Mouse (Mus musculus) hindbrain, embryonic 16.5 days (tissue): ENCODE measurements around the gene Reep1. TPM values are rescaled to one million over a fixed set of nuclear protein-coding genes. Genes with fewer than 3 reads are reported as not detected.

ENCODE experiments used
- ATAC-seq: fragments of 200-750 bp; cut with Nextera tagmentation; 2 replicates; pipeline ENCODE4 v1.8.0; 2017; ENCODE audit warnings: moderate TSS enrichment, moderate library complexity
- H3K27ac ChIP-seq: fragments of 300-500 bp; sonication (generic); 2 replicates; pipeline ENCODE4 v1.5.1; 2014; ENCODE audit warnings: low read depth, mild to moderate bottlenecking, control low read depth, low read length, moderate library complexity
- H3K27me3 ChIP-seq: fragments of 300-500 bp; sonication (generic); replicated peaks from 2 replicates; pipeline ENCODE4 v1.6.1; 2014; ENCODE audit warnings: low read length; ENCODE audit not compliant: control insufficient read depth, insufficient read depth
- H3K36me3 ChIP-seq: fragments of 300-500 bp; sonication (generic); 2 replicates; pipeline ENCODE4 v1.6.1; 2014; ENCODE audit warnings: mild to moderate bottlenecking, low read length, moderate library complexity, mixed read lengths; ENCODE audit not compliant: control insufficient read depth, insufficient read depth
- H3K4me1 ChIP-seq: fragments of 300-500 bp; sonication (generic); 2 replicates; pipeline ENCODE4 v1.6.1; 2014; ENCODE audit warnings: low read depth, low read length; ENCODE audit not compliant: control insufficient read depth, insufficient read depth
- H3K4me2 ChIP-seq: fragments of 300-500 bp; sonication (generic); 2 replicates; pipeline ENCODE4 v1.6.1; 2014; ENCODE audit warnings: mild to moderate bottlenecking, low read length, control low read depth, moderate library complexity
- H3K4me3 ChIP-seq: fragments of 300-500 bp; sonication (generic); 2 replicates; pipeline ENCODE4 v1.5.1; 2014; ENCODE audit warnings: mild to moderate bottlenecking, low read length, control low read depth, moderate library complexity
- H3K9ac ChIP-seq: fragments of 300-500 bp; sonication (generic); 2 replicates; pipeline ENCODE4 v1.6.1; 2014; ENCODE audit warnings: low read depth, mild to moderate bottlenecking, control low read depth, low read length, moderate library complexity
- H3K9me3 ChIP-seq: fragments of 300-500 bp; sonication (generic); 2 replicates; pipeline ENCODE4 v1.6.1; 2014; ENCODE audit warnings: mild to moderate bottlenecking, low read length, moderate library complexity; ENCODE audit not compliant: control insufficient read depth
- WGBS: fragments of 180-500 bp; shearing (Covaris S2); extraction: QIAGEN DNeasy Blood & Tissue Kit; methylation state at CpG from one replicate; pipeline ENCODE4 v1.1.7; 2014; 5-methylcytosine and 5-hydroxymethylcytosine counted together
- polyA plus RNA-seq: library from polyadenylated mRNA; unstranded; fragments of >200 nt; fragmentation: Nextera tagmentation; extraction: Ambion mirVana; gene quantifications from 2 replicates; pipeline ENCODE4 v1.2.1, GENCODE M21; 2015

The Reep1 gene
- polyA plus RNA-seq, 1 experiment from 2014 or later, result 304 TPM

GRCm38 (mm10) chr6:71728306-71728705 is 20.9 kb downstream of the Reep1 start:
- H3K4me1 ChIP-seq, result 0 out of 2 replicates have a peak, but pooled peaks cover 3% of the 10 kb centered on the region
- ATAC-seq, result no peak
- no peaks in the 10 kb centered on the region for H3K9me3 ChIP-seq
- no peaks in the 10 kb centered on the region for H3K36me3 ChIP-seq
- H3K27ac ChIP-seq, result no peak overlapping the region
- no peaks in the 10 kb centered on the region for H3K27me3 ChIP-seq
- H3K4me3 ChIP-seq, result no peak overlapping the region
- no peak overlapping the region for H3K4me2 ChIP-seq
- no peak overlapping the region for H3K9ac ChIP-seq
- 79% methylated on average over 3 of the region's 3 CpGs for WGBS

GRCm38 (mm10) chr6:71734910-71735599 is 27.7 kb downstream of the Reep1 start:
- no peak for ATAC-seq
- H3K27me3 ChIP-seq, result no peaks in the 10 kb centered on the region
- no peak overlapping the region for H3K4me3 ChIP-seq
- H3K36me3 ChIP-seq, result no peaks in the 10 kb centered on the region
- H3K27ac ChIP-seq, result no peak overlapping the region
- WGBS, result 35% methylated on average over 4 of the region's 4 CpGs
- no peak overlapping the region for H3K9ac ChIP-seq
- peaks cover 26% of the 10 kb centered on the region for H3K4me1 ChIP-seq
- no peaks in the 10 kb centered on the region for H3K9me3 ChIP-seq
- no peak overlapping the region for H3K4me2 ChIP-seq

GRCm38 (mm10) chr6:71735600-71736010 is 28.2 kb downstream of the Reep1 start:
- no peak overlapping the region for H3K9ac ChIP-seq
- H3K4me3 ChIP-seq, result no peak overlapping the region
- no peaks in the 10 kb centered on the region for H3K27me3 ChIP-seq
- peaks cover 30% of the 10 kb centered on the region for H3K4me1 ChIP-seq
- 11% methylated on average over 4 of the region's 4 CpGs for WGBS
- no peaks in the 10 kb centered on the region for H3K36me3 ChIP-seq
- no peak for ATAC-seq
- no peak overlapping the region for H3K4me2 ChIP-seq
- no peak overlapping the region for H3K27ac ChIP-seq
- no peaks in the 10 kb centered on the region for H3K9me3 ChIP-seq

- no peak overlapping the region for H3K4me3 ChIP-seq
- ATAC-seq, result no peak
- no peak overlapping the region for H3K27ac ChIP-seq
- WGBS, result 82% methylated on average over 5 of the region's 5 CpGs
- no peaks in the 10 kb centered on the region for H3K27me3 ChIP-seq
- no peak overlapping the region for H3K4me2 ChIP-seq
- peaks cover 35% of the 10 kb centered on the region for H3K4me1 ChIP-seq
- no peak overlapping the region for H3K9ac ChIP-seq
- no peaks in the 10 kb centered on the region for H3K9me3 ChIP-seq
- H3K36me3 ChIP-seq, result no peaks in the 10 kb centered on the region
Observed at GRCm38 (mm10) chr6:71736101-71736500, 28.7 kb downstream of the Reep1 start.

GRCm38 (mm10) chr6:71737202-71737601 is 29.8 kb downstream of the Reep1 start:
- Histone ChIP-seq H3K36me3 (no peaks in the 10 kb centered on the region), H3K27ac (no peak overlapping the region), H3K27me3 (no peaks in the 10 kb centered on the region), H3K4me1 (peaks cover 39% of the 10 kb centered on the region), H3K9me3 (no peaks in the 10 kb centered on the region), H3K9ac (no peak overlapping the region), H3K4me2 (no peak overlapping the region), H3K4me3 (no peak overlapping the region)
- WGBS, result 49% methylated on average over 8 of the region's 8 CpGs
- no peak for ATAC-seq

- H3K4me1 ChIP-seq, result peaks cover 39% of the 10 kb centered on the region
- H3K9ac ChIP-seq, result no peak overlapping the region
- H3K4me3 ChIP-seq, result no peak overlapping the region
- H3K27me3 ChIP-seq, result no peaks in the 10 kb centered on the region
- 50% methylated on average over 4 of the region's 4 CpGs for WGBS
- H3K9me3 ChIP-seq, result no peaks in the 10 kb centered on the region
- ATAC-seq, result peak; percentile 25; the same call in 1 of the 2 replicates
- no peak overlapping the region for H3K27ac ChIP-seq
- H3K4me2 ChIP-seq, result no peak overlapping the region
- no peaks in the 10 kb centered on the region for H3K36me3 ChIP-seq
Observed at GRCm38 (mm10) chr6:71738611-71739010, 31.2 kb downstream of the Reep1 start.

GRCm38 (mm10) chr6:71740921-71741320 is 33.6 kb downstream of the Reep1 start:
- WGBS, result 17% methylated on average over 13 of the region's 13 CpGs
- ATAC-seq, result no peak
- H3K27ac ChIP-seq, result peak overlapping the region; percentile 58; the same call in 1 of the 2 replicates
- no peak overlapping the region for H3K4me3 ChIP-seq
- peak overlapping the region; percentile 16; the same call in 1 of the 2 replicates for H3K4me2 ChIP-seq
- H3K27me3 ChIP-seq, result no peaks in the 10 kb centered on the region
- no peak overlapping the region for H3K9ac ChIP-seq
- no peaks in the 10 kb centered on the region for H3K9me3 ChIP-seq
- no peaks in the 10 kb centered on the region for H3K36me3 ChIP-seq
- peaks cover 35% of the 10 kb centered on the region for H3K4me1 ChIP-seq

- Histone ChIP-seq H3K4me2 (no peak overlapping the region), H3K27ac (no peak overlapping the region), H3K27me3 (no peaks in the 10 kb centered on the region), H3K36me3 (no peaks in the 10 kb centered on the region), H3K4me3 (no peak overlapping the region), H3K9me3 (no peaks in the 10 kb centered on the region), H3K4me1 (peaks cover 31% of the 10 kb centered on the region), H3K9ac (no peak overlapping the region)
- no peak for ATAC-seq
- 71% methylated on average over 6 of the region's 6 CpGs for WGBS
Observed at GRCm38 (mm10) chr6:71741998-71742636, 34.8 kb downstream of the Reep1 start.

- Histone ChIP-seq H3K27me3 (no peaks in the 10 kb centered on the region), H3K27ac (no peak overlapping the region), H3K4me3 (no peak overlapping the region), H3K9ac (no peak overlapping the region), H3K4me2 (no peak overlapping the region), H3K36me3 (no peaks in the 10 kb centered on the region), H3K9me3 (no peaks in the 10 kb centered on the region), H3K4me1 (peaks cover 15% of the 10 kb centered on the region)
- ATAC-seq, result no peak
- WGBS, result 82% methylated on average over 6 of the region's 6 CpGs
Observed at GRCm38 (mm10) chr6:71744934-71745333, 37.6 kb downstream of the Reep1 start.
